ENCODE assay signal across 7 mouse cellular contexts in genomic region chr3:95988969-95989368, GRCm38 (mm10). TPM values are rescaled to one million over a fixed set of nuclear protein-coding genes. Genes with fewer than 3 reads are reported as not detected.
DNase-seq lines count a peak whose midpoint lies in the region; ATAC-seq lines count a peak whose summit lies in the region.

No protein-coding gene starts in this region.

- peak; percentile 44 for DNase-seq in ovary, adult 18-20 months (ENCODE audit: low spot score)
- no peak for DNase-seq in ovary, postnatal 10 days (ENCODE audit: low spot score)
- peak; percentile 69 to 85 for DNase-seq in cerebellum, postnatal 14 days
- peak; percentile 70 for DNase-seq in lung, postnatal 36 days
- no peak for DNase-seq in natural killer cell, adult 2 months (ENCODE audit: low spot score in 2 of 2)
- no peak for DNase-seq in forebrain, embryonic 14.5 days (ENCODE audit: low spot score)

- H3K4me1 ChIP-seq in intestine, embryonic 15.5 days (replicated peaks), result peaks cover 50% of the 10 kb centered on the region
- H3K4me1 ChIP-seq in forebrain, embryonic 14.5 days (ENCODE audit: control insufficient read depth, insufficient read depth, low read length), result peaks cover 31% of the 10 kb centered on the region

- H3K27me3 ChIP-seq in intestine, embryonic 15.5 days (replicated peaks), result no peaks in the 10 kb centered on the region
- H3K27me3 ChIP-seq in forebrain, embryonic 14.5 days (replicated peaks; ENCODE audit: control insufficient read depth, insufficient read depth, low read length), result no peaks in the 10 kb centered on the region

- 36% methylated on average over 10 of the region's 10 CpGs for WGBS in intestine, embryonic 15.5 days
- 63% methylated on average over 10 of the region's 10 CpGs for WGBS in forebrain, embryonic 14.5 days

- H3K4me3 ChIP-seq in intestine, embryonic 15.5 days (replicated peaks), result no peak overlapping the region
- H3K4me3 ChIP-seq in forebrain, embryonic 14.5 days (ENCODE audit: low read depth, low read length), result no peak overlapping the region

- H3K27ac ChIP-seq in intestine, embryonic 15.5 days, result peak overlapping the region; percentile 51
- H3K27ac ChIP-seq in forebrain, embryonic 14.5 days (ENCODE audit: low read depth, low read length), result no peak overlapping the region

- ATAC-seq in intestine, embryonic 15.5 days, result no peak
- no peak for ATAC-seq in forebrain, embryonic 14.5 days

- H3K9ac ChIP-seq in intestine, embryonic 15.5 days, result no peak overlapping the region
- no peak overlapping the region for H3K9ac ChIP-seq in forebrain, embryonic 14.5 days (ENCODE audit: low read length)

- peaks cover 3% of the 10 kb centered on the region; the same call in 1 of the 2 replicates for H3K36me3 ChIP-seq in intestine, embryonic 15.5 days
- peaks cover 62% of the 10 kb centered on the region for H3K36me3 ChIP-seq in forebrain, embryonic 14.5 days (ENCODE audit: control insufficient read depth, insufficient read depth, low read length)

- H3K4me2 ChIP-seq in intestine, embryonic 15.5 days (replicated peaks), result no peak overlapping the region
- H3K4me2 ChIP-seq in forebrain, embryonic 14.5 days (ENCODE audit: low read length), result no peak overlapping the region

- no peaks in the 10 kb centered on the region for H3K9me3 ChIP-seq in intestine, embryonic 15.5 days
- H3K9me3 ChIP-seq in forebrain, embryonic 14.5 days (replicated peaks; ENCODE audit: control insufficient read depth, low read length), result no peaks in the 10 kb centered on the region

RNA-seq across cellular contexts. Expression of gene Plekho1, which starts 6.8 kb away (rescaled TPM):
- 28.0 and 30.1 TPM in 2 replicates for polyA plus RNA-seq in intestine, embryonic 15.5 days (2015; fragmentation: Nextera tagmentation; extraction: Ambion mirVana)
- 67.4 and 75.6 TPM in 2 replicates for polyA plus RNA-seq in forebrain, embryonic 14.5 days (2014; fragmentation: Nextera tagmentation; extraction: Ambion mirVana)

RNA-seq across cellular contexts. Expression of gene Anp32e, which starts 59.9 kb away (rescaled TPM):
- 149 and 178 TPM in 2 replicates for polyA plus RNA-seq in intestine, embryonic 15.5 days (2015; fragmentation: Nextera tagmentation; extraction: Ambion mirVana)
- 49.1 and 50.0 TPM in 2 replicates for polyA plus RNA-seq in forebrain, embryonic 14.5 days (2014; fragmentation: Nextera tagmentation; extraction: Ambion mirVana)

Comparison
In these comparisons a context has a peak if more than half of its experiments do, and no peak if none do; other contexts are left out.
1. DNase-seq: peak in ovary, adult 18-20 months (single experiment), cerebellum, postnatal 14 days (2 of 2) and lung, postnatal 36 days (single experiment); none in ovary, postnatal 10 days (single experiment), natural killer cell, adult 2 months (0 of 2) and forebrain, embryonic 14.5 days (single experiment).